Mouse (Mus musculus) liver, embryonic 11.5 days (tissue): ENCODE results near the gene Slc31a2. TPM values are rescaled to one million over a fixed set of nuclear protein-coding genes. Genes with fewer than 3 reads are reported as not detected.

Experiments
- ATAC-seq: fragments of 200-750 bp; cut with Nextera tagmentation; replicated peaks from 2 replicates; pipeline ENCODE4 v1.8.0; 2017; ENCODE audit warnings: moderate number of reproducible peaks, mild to moderate bottlenecking, moderate TSS enrichment, moderate library complexity; ENCODE audit not compliant: low FRiP score
- DNase-seq: peaks from one replicate; pipeline ENCODE4 v3.0.0-alpha.2; 2017; ENCODE audit warnings: low spot score
- H3K27ac ChIP-seq: fragments of 300-500 bp; sonication (generic); 2 replicates; pipeline ENCODE4 v1.5.1; 2014; ENCODE audit warnings: mild to moderate bottlenecking, low read depth, low read length, control low read depth
- H3K27me3 ChIP-seq: fragments of 300-500 bp; sonication (generic); replicated peaks from 2 replicates; pipeline ENCODE4 v1.6.1; 2014; ENCODE audit warnings: low read length, mixed read lengths; ENCODE audit not compliant: control insufficient read depth, insufficient read depth
- H3K36me3 ChIP-seq: fragments of 300-500 bp; sonication (generic); 2 replicates; pipeline ENCODE4 v1.6.1; 2014; ENCODE audit warnings: mild to moderate bottlenecking, low read length, moderate library complexity, mixed read lengths; ENCODE audit not compliant: control insufficient read depth, insufficient read depth
- H3K4me1 ChIP-seq: fragments of 300-500 bp; sonication (generic); replicated peaks from 2 replicates; pipeline ENCODE4 v1.6.1; 2014; ENCODE audit warnings: low read length, mixed read lengths; ENCODE audit not compliant: control insufficient read depth, insufficient read depth
- H3K4me2 ChIP-seq: fragments of 300-500 bp; sonication (generic); 2 replicates; pipeline ENCODE4 v1.6.1; 2014; ENCODE audit warnings: mild to moderate bottlenecking, control low read depth, moderate library complexity
- H3K4me3 ChIP-seq: fragments of 300-500 bp; sonication (generic); 2 replicates; pipeline ENCODE4 v1.5.1; 2014; ENCODE audit warnings: low read depth, low read length, control low read depth
- H3K9ac ChIP-seq: fragments of 300-500 bp; sonication (generic); 2 replicates; pipeline ENCODE4 v1.6.1; 2014; ENCODE audit warnings: low read depth, low read length, control low read depth
- H3K9me3 ChIP-seq: fragments of 300-500 bp; sonication (generic); 2 replicates; pipeline ENCODE4 v1.6.1; 2016; ENCODE audit warnings: low read length, inconsistent platforms, mixed read lengths; ENCODE audit not compliant: control insufficient read depth
- WGBS: fragments of 180-500 bp; shearing (Covaris S2); extraction: QIAGEN DNeasy Blood & Tissue Kit; methylation state at CpG from one replicate; pipeline ENCODE4 v1.1.7; 2014; 5-methylcytosine and 5-hydroxymethylcytosine counted together
- polyA plus RNA-seq: library from polyadenylated mRNA; unstranded; fragments of >200 nt; fragmentation: Nextera tagmentation; extraction: Ambion mirVana; gene quantifications from 2 replicates; pipeline ENCODE4 v1.2.1, GENCODE M21; 2014

The Slc31a2 gene
- 8.4 TPM in 2 replicates for polyA plus RNA-seq

- Histone ChIP-seq H3K4me1 (no peaks in the 10 kb centered on the region), H3K4me2 (no peak within 1 kb of the TSS), H3K9ac (no peak within 1 kb of the TSS), H3K27ac (no peak within 1 kb of the TSS), H3K27me3 (no peaks in the 10 kb centered on the region), H3K4me3 (no peak within 1 kb of the TSS), H3K9me3 (no peaks in the 10 kb centered on the region), H3K36me3 (no peaks in the 10 kb centered on the region)
- 41% methylated on average over 2 of the region's 2 CpGs for WGBS
- no peak for ATAC-seq
- DNase-seq, result no peak
Observed at GRCm38 (mm10) chr4:62262276-62262675, at the start of gene Slc31a2. TSS of gene Slc31a2 (plus strand) at chr4:62262562.

- WGBS, result 71% methylated on average over 2 of the region's 2 CpGs
- Histone ChIP-seq H3K9ac (no peak overlapping the region), H3K27ac (no peak overlapping the region), H3K27me3 (peaks cover 5% of the 10 kb centered on the region), H3K9me3 (no peaks in the 10 kb centered on the region), H3K4me1 (no peaks in the 10 kb centered on the region), H3K36me3 (no peaks in the 10 kb centered on the region), H3K4me3 (no peak overlapping the region), H3K4me2 (no peak overlapping the region)
- ATAC-seq (no peak), DNase-seq (no peak)
Observed at GRCm38 (mm10) chr4:62213490-62213889, 48.9 kb upstream of the Slc31a2 start.

- H3K9me3 ChIP-seq, result no peaks in the 10 kb centered on the region
- DNase-seq (no peak), ATAC-seq (no peak)
- no peak overlapping the region for H3K9ac ChIP-seq
- H3K36me3 ChIP-seq, result no peaks in the 10 kb centered on the region
- WGBS, result 27% methylated on average over 10 of the region's 10 CpGs
- no peaks in the 10 kb centered on the region for H3K27me3 ChIP-seq
- H3K27ac ChIP-seq, result no peak overlapping the region
- no peak overlapping the region for H3K4me2 ChIP-seq
- H3K4me3 ChIP-seq, result no peak overlapping the region
- H3K4me1 ChIP-seq, result no peaks in the 10 kb centered on the region
Observed at GRCm38 (mm10) chr4:62228391-62228790, 34.0 kb upstream of the Slc31a2 start.

- H3K27me3 ChIP-seq, result no peaks in the 10 kb centered on the region
- DNase-seq, result no peak
- no peaks in the 10 kb centered on the region for H3K9me3 ChIP-seq
- H3K4me2 ChIP-seq, result no peak overlapping the region
- ATAC-seq, result no peak
- H3K4me3 ChIP-seq, result no peak overlapping the region
- WGBS, result 87% methylated on average over 7 of the region's 7 CpGs
- no peak overlapping the region for H3K9ac ChIP-seq
- H3K4me1 ChIP-seq, result no peaks in the 10 kb centered on the region
- H3K36me3 ChIP-seq, result no peaks in the 10 kb centered on the region
- no peak overlapping the region for H3K27ac ChIP-seq
Observed at GRCm38 (mm10) chr4:62229448-62229847, 32.9 kb upstream of the Slc31a2 start.

- Histone ChIP-seq H3K9me3 (no peaks in the 10 kb centered on the region), H3K4me1 (no peaks in the 10 kb centered on the region), H3K27ac (no peak overlapping the region), H3K9ac (no peak overlapping the region), H3K36me3 (no peaks in the 10 kb centered on the region), H3K4me3 (no peak overlapping the region), H3K4me2 (no peak overlapping the region), H3K27me3 (no peaks in the 10 kb centered on the region)
- no peak for DNase-seq
- no peak for ATAC-seq
- whole genome bisulfite sequencing, result 59% methylated on average over 1 of the region's 1 CpGs
Observed at GRCm38 (mm10) chr4:62230153-62230552, 32.2 kb upstream of the Slc31a2 start.

- DNase-seq (no peak), ATAC-seq (no peak)
- Histone ChIP-seq H3K27ac (no peak within 1 kb of the TSS), H3K4me3 (no peak within 1 kb of the TSS), H3K4me1 (no peaks in the 10 kb centered on the region), H3K27me3 (no peaks in the 10 kb centered on the region), H3K4me2 (no peak within 1 kb of the TSS), H3K9me3 (no peaks in the 10 kb centered on the region), H3K36me3 (no peaks in the 10 kb centered on the region), H3K9ac (no peak within 1 kb of the TSS)
- WGBS, result 67% methylated on average over 13 of the region's 13 CpGs
Observed at GRCm38 (mm10) chr4:62230769-62231168, 31.6 kb upstream of the Slc31a2 start, which contains the start of gene Zfp37. TSS of gene Zfp37 (minus strand) at chr4:62231047.

- H3K4me1 ChIP-seq, result no peaks in the 10 kb centered on the region
- no peaks in the 10 kb centered on the region for H3K36me3 ChIP-seq
- DNase-seq (no peak), ATAC-seq (no peak)
- H3K9me3 ChIP-seq, result no peaks in the 10 kb centered on the region
- no peak overlapping the region for H3K9ac ChIP-seq
- WGBS, result 61% methylated on average over 6 of the region's 6 CpGs
- H3K4me3 ChIP-seq, result no peak overlapping the region
- H3K27ac ChIP-seq, result no peak overlapping the region
- no peaks in the 10 kb centered on the region for H3K27me3 ChIP-seq
- H3K4me2 ChIP-seq, result no peak overlapping the region
Observed at GRCm38 (mm10) chr4:62240586-62240985, 21.8 kb upstream of the Slc31a2 start.

GRCm38 (mm10) chr4:62248328-62248727 is 14.0 kb upstream of the Slc31a2 start:
- Histone ChIP-seq H3K9me3 (no peaks in the 10 kb centered on the region), H3K4me2 (no peak overlapping the region), H3K27ac (no peak overlapping the region), H3K27me3 (no peaks in the 10 kb centered on the region), H3K36me3 (no peaks in the 10 kb centered on the region), H3K4me3 (no peak overlapping the region), H3K9ac (no peak overlapping the region), H3K4me1 (no peaks in the 10 kb centered on the region)
- 23% methylated on average over 4 of the region's 4 CpGs for WGBS
- no peak for DNase-seq
- no peak for ATAC-seq

GRCm38 (mm10) chr4:62250896-62251544 is 11.3 kb upstream of the Slc31a2 start:
- Histone ChIP-seq H3K27me3 (no peaks in the 10 kb centered on the region), H3K36me3 (no peaks in the 10 kb centered on the region), H3K27ac (no peak overlapping the region), H3K4me3 (no peak overlapping the region), H3K4me2 (no peak overlapping the region), H3K4me1 (no peaks in the 10 kb centered on the region), H3K9me3 (no peaks in the 10 kb centered on the region), H3K9ac (no peak overlapping the region)
- ATAC-seq (no peak), DNase-seq (no peak)
- 38% methylated on average over 3 of the region's 3 CpGs for WGBS
